Mouse (Mus musculus) heart, postnatal 0 days (tissue): ENCODE data around the gene Enpp1. TPM values are rescaled to one million over a fixed set of nuclear protein-coding genes. Genes with fewer than 3 reads are reported as not detected.

ENCODE experiments used
- ATAC-seq: fragments of 200-750 bp; cut with Nextera tagmentation; 2 replicates; pipeline ENCODE4 v1.8.0; 2017; ENCODE audit warnings: low read depth, moderate number of reproducible peaks, moderate library complexity; ENCODE audit not compliant: insufficient read depth
- DNase-seq: peaks from one replicate; pipeline ENCODE4 v3.0.0-alpha.2; 2016; ENCODE audit warnings: low spot score
- H3K27ac ChIP-seq: fragments of 300-500 bp; sonication (generic); 2 replicates; pipeline ENCODE4 v1.5.1; 2014; ENCODE audit warnings: low read depth, mild to moderate bottlenecking
- H3K27me3 ChIP-seq: fragments of 300-500 bp; sonication (generic); 2 replicates; pipeline ENCODE4 v1.6.1; 2014; ENCODE audit warnings: low read length, mixed read lengths; ENCODE audit not compliant: control insufficient read depth, insufficient read depth
- H3K36me3 ChIP-seq: fragments of 300-500 bp; sonication (generic); replicated peaks from 2 replicates; pipeline ENCODE4 v1.6.1; 2014; ENCODE audit warnings: low read length, mixed read lengths; ENCODE audit not compliant: control insufficient read depth, insufficient read depth
- H3K4me1 ChIP-seq: fragments of 300-500 bp; sonication (generic); 2 replicates; pipeline ENCODE4 v1.6.1; 2014; ENCODE audit warnings: antibody characterized with exemption; ENCODE audit not compliant: control insufficient read depth, insufficient read depth
- H3K4me2 ChIP-seq: fragments of 300-500 bp; sonication (generic); 2 replicates; pipeline ENCODE4 v1.6.1; 2014; ENCODE audit warnings: low read depth, mild to moderate bottlenecking, low read length, moderate library complexity
- H3K4me3 ChIP-seq: fragments of 300-500 bp; sonication (generic); 2 replicates; pipeline ENCODE4 v1.5.1; 2014; ENCODE audit warnings: low read depth, low read length
- H3K9ac ChIP-seq: fragments of 300-500 bp; sonication (generic); replicated peaks from 2 replicates; pipeline ENCODE4 v1.6.1; 2014; ENCODE audit warnings: low read depth, low read length, mixed read lengths
- H3K9me3 ChIP-seq: fragments of 300-500 bp; sonication (generic); replicated peaks from 2 replicates; pipeline ENCODE4 v1.6.1; 2016; ENCODE audit warnings: low read length; ENCODE audit not compliant: control insufficient read depth
- CTCF ChIP-seq: IDR thresholded peaks from 2 replicates; pipeline ENCODE4 v1.5.1; 2016; ENCODE audit warnings: antibody characterized with exemption, control low read depth, low read depth
- EP300 ChIP-seq: IDR thresholded peaks from 2 replicates; pipeline ENCODE4 v1.6.1; 2016; ENCODE audit warnings: antibody characterized with exemption, low read depth
- WGBS: fragments of 180-500 bp; shearing (Covaris S2); extraction: QIAGEN DNeasy Blood & Tissue Kit; methylation state at CpG from one replicate; pipeline ENCODE4 v1.1.7; 2014; 5-methylcytosine and 5-hydroxymethylcytosine counted together
- polyA plus RNA-seq: library from polyadenylated mRNA; unstranded; fragments of >200 nt; fragmentation: Nextera tagmentation; extraction: Ambion mirVana; gene quantifications from 2 replicates; pipeline ENCODE4 v1.2.1, GENCODE M21; 2015
- total RNA-seq: library from RNA; depleted of rRNA; stranded (reverse); fragments of >200 nt; gene quantifications from 2 replicates; pipeline ENCODE4 v1.2.3, GENCODE M21; 2014; ENCODE audit warnings: low replicate concordance

The Enpp1 gene
- total and polyA plus RNA-seq, 2 experiments from 2014 or later = 1.8 to 2.5 TPM

DNA sequence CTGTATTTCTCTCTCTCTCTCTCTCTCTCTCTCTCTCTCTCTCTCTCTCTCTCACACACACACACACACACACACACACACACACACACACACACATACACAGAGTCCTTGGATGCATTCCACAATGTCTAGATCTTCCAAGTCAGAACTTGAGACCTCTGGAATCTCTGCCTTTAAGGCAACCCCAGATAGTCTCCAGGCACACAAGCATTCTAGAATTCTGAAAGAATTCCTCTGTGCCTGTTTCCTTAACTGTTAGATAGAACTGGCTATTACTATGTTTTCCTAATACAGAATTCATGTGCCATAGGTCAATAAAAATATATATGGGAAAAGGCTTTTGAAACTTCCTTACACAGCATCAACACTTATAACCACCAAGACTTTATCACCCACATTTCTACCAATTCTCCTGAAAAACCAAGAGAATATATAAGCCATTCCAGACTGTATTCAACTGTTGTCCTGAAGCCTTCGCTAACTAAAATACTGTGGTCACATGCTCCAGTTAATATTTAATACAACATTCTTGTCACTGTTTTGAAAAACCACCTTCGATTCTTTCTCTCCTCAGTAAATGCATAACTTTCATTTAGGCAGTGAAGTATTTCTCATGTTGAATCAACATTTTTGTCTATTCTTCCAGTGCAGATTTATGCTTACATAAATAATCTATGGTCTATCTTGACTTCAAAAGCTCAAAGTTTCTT is 5.4 kb downstream of the Enpp1 start:
- DNase-seq (no peak), ATAC-seq (no peak)
- Histone ChIP-seq H3K9ac (no peak overlapping the region), H3K4me1 (no peaks in the 10 kb centered on the region), H3K27me3 (no peaks in the 10 kb centered on the region), H3K4me2 (no peak overlapping the region), H3K36me3 (no peaks in the 10 kb centered on the region), H3K27ac (no peak overlapping the region), H3K9me3 (no peaks in the 10 kb centered on the region), H3K4me3 (no peak overlapping the region)
- no peak for TF ChIP-seq CTCF
- no peak for TF ChIP-seq EP300
- 81% methylated on average over 2 of the region's 2 CpGs for WGBS

DNA sequence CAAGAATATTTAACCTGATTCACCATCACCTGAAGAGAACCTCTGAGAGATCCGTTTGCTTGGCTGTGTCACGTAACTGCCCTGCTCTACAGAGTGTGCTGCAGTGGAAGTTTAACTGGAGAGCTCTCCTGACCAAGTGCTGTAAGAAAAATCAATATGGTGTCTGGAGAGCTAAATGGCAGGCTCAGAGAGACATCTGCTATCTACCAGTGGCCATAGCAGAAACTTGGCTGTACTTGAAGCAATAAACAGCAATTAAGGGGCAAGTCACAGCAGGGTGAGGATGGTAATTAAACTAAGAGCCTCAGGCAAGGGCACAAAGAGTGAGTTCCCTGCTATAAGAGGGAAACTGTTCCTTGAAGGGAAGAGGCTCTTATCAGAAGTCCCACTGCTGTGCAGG is 9.3 kb downstream of the Enpp1 start:
- WGBS = 77% methylated on average over 2 of the region's 2 CpGs

GRCm38 (mm10) chr10:24698131-24698775 is 13.7 kb downstream of the Enpp1 start:
- H3K4me3 ChIP-seq = no peak overlapping the region
- no peaks in the 10 kb centered on the region for H3K27me3 ChIP-seq
- DNase-seq (no peak), ATAC-seq (no peak)
- H3K27ac ChIP-seq = no peak overlapping the region
- H3K9me3 ChIP-seq = no peaks in the 10 kb centered on the region
- TF ChIP-seq CTCF (no peak), EP300 (no peak)
- no peak overlapping the region for H3K9ac ChIP-seq
- WGBS = 56% methylated on average over 6 of the region's 6 CpGs
- H3K4me2 ChIP-seq = no peak overlapping the region
- no peaks in the 10 kb centered on the region for H3K36me3 ChIP-seq
- H3K4me1 ChIP-seq = no peaks in the 10 kb centered on the region

More for the DNA sequence above, 9.3 kb downstream of the Enpp1 start:
- no peaks in the 10 kb centered on the region for H3K9me3 ChIP-seq
- H3K4me2 ChIP-seq = no peak overlapping the region
- ATAC-seq = no peak
- no peak for DNase-seq
- H3K36me3 ChIP-seq = no peaks in the 10 kb centered on the region
- no peaks in the 10 kb centered on the region for H3K27me3 ChIP-seq
- no peak overlapping the region for H3K9ac ChIP-seq
- H3K4me3 ChIP-seq = no peak overlapping the region
- no peak for TF ChIP-seq EP300
- no peak for TF ChIP-seq CTCF
- no peak overlapping the region for H3K27ac ChIP-seq
- no peaks in the 10 kb centered on the region for H3K4me1 ChIP-seq

- Histone ChIP-seq H3K4me2 (no peak overlapping the region), H3K27ac (no peak overlapping the region), H3K9ac (no peak overlapping the region), H3K4me1 (no peaks in the 10 kb centered on the region), H3K9me3 (no peaks in the 10 kb centered on the region), H3K36me3 (no peaks in the 10 kb centered on the region), H3K4me3 (no peak overlapping the region), H3K27me3 (no peaks in the 10 kb centered on the region)
- no peak for ATAC-seq
- DNase-seq = no peak
- WGBS = 83% methylated on average over 3 of the region's 3 CpGs
- TF ChIP-seq CTCF (no peak), EP300 (no peak)
Observed at GRCm38 (mm10) chr10:24696761-24697160, 15.2 kb downstream of the Enpp1 start.

- H3K4me1 ChIP-seq = no peaks in the 10 kb centered on the region
- WGBS = 72% methylated on average over 5 of the region's 5 CpGs
- DNase-seq (no peak), ATAC-seq (no peak)
- no peak for TF ChIP-seq EP300
- TF ChIP-seq CTCF = no peak
- H3K4me3 ChIP-seq = no peak overlapping the region
- H3K9me3 ChIP-seq = no peaks in the 10 kb centered on the region
- H3K27ac ChIP-seq = no peak overlapping the region
- H3K4me2 ChIP-seq = no peak overlapping the region
- H3K9ac ChIP-seq = no peak overlapping the region
- no peaks in the 10 kb centered on the region for H3K36me3 ChIP-seq
- H3K27me3 ChIP-seq = no peaks in the 10 kb centered on the region
Observed at GRCm38 (mm10) chr10:24695786-24696185, 16.2 kb downstream of the Enpp1 start.
